Mouse (Mus musculus): ENCODE data around the gene Adcy2.

- TF ChIP-seq CTCF (IDR thresholded peaks at IDR 0.05; ENCODE audit: control insufficient read depth, insufficient read depth, insufficient replicate concordance, low read depth, low read length) (no peak), POLR2A (IDR thresholded peaks at IDR 0.05; ENCODE audit: control insufficient read depth, low read depth, low read length) (no peak)
These were observed 38.8 kb downstream of the Adcy2 start for GRCm38 (mm10) chr13:68960513-68960912.
